ENCODE assay signal across 11 mouse cellular contexts in the genomic region with DNA sequence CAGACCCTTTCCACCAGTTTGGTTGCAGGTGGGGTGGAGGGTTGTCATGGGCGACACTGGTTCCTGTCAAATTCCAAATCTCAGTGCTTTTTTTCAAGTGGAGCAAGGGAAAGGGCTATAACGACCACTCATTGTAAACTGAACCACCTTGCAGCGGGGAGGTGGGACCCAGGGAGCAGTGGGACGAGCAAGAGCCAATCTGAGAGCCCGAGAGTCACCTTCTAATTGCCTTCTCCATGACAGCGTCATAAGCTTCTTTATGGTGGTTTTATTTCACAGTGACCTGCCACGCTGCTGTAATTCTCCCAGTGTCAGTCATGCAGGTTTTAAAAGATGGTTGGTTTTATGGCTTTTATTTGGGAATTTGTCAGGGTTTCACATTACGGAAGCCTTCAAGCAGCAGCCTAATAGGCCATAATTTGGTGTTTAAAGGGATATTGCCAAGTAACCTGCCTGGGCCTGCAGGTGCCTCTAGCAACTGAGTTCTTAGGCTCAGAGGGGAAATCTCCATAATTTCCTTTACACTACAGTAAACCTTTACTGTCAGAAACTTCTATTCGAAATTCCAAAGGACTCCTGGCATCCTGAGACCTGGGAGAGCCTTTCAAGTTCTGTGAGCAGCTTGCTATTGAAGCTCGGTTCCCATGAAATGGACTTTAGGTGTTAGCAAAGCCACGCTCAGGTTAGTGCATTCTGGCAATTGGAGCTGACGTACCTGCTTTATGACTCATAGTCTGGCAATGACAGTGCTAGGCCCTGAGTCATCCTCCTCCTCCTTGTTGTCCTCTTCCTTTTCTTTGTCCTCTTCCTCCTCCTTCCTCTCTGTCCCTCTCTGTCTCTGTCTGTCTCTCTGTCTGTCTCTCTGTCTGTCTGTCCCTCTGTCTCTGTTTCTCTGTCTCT.
A peak's percentile ranks its signal among the peaks of the same experiment; 100 is the strongest.
DNase-seq lines count a peak whose midpoint lies in the region; ATAC-seq and TF ChIP-seq lines count a peak whose summit lies in the region.
"Had no signal": no experiment of that assay in that cellular context is flagged by ENCODE, and none has a peak within 500 bp of the region (broad histone marks: within the 10 kb centered on the region; RNA-seq: fewer than 3 reads in every experiment).

No protein-coding gene starts in this region.

- H3K4me2 ChIP-seq in kidney, postnatal 0 days (ENCODE audit: low read length): no peak overlapping the region
- H3K4me2 ChIP-seq in intestine, embryonic 15.5 days (replicated peaks): no peak overlapping the region
- H3K4me2 ChIP-seq: forebrain, embryonic 15.5 days; heart, embryonic 12.5 days; hindbrain, embryonic 15.5 days had no signal

- ATAC-seq in kidney, postnatal 0 days (replicated peaks; ENCODE audit: low FRiP score, low read depth): no peak
- peak; percentile 86 for ATAC-seq in intestine, embryonic 15.5 days
- ATAC-seq: liver, postnatal 0 days had no signal

- 30% methylated on average over 12 of the region's 12 CpGs for WGBS in kidney, postnatal 0 days
- WGBS in intestine, embryonic 15.5 days: 61% methylated on average over 12 of the region's 12 CpGs

- H3K36me3 ChIP-seq in kidney, postnatal 0 days (ENCODE audit: insufficient read depth, low read length): no peaks in the 10 kb centered on the region
- H3K36me3 ChIP-seq in intestine, embryonic 15.5 days: no peaks in the 10 kb centered on the region
- H3K36me3 ChIP-seq: forebrain, embryonic 15.5 days; heart, embryonic 12.5 days; hindbrain, embryonic 15.5 days had no signal

- H3K4me1 ChIP-seq in kidney, postnatal 0 days (replicated peaks; ENCODE audit: insufficient read depth, low read length): peaks cover 10% of the 10 kb centered on the region; the same call in 1 of the 2 replicates
- peaks cover 6% of the 10 kb centered on the region; the same call in 1 of the 2 replicates for H3K4me1 ChIP-seq in intestine, embryonic 15.5 days (replicated peaks)
- H3K4me1 ChIP-seq: heart, embryonic 12.5 days had no signal

- H3K27ac ChIP-seq in kidney, postnatal 0 days: no peak overlapping the region
- H3K27ac ChIP-seq in intestine, embryonic 15.5 days: no peak overlapping the region
- H3K27ac ChIP-seq: forebrain, embryonic 15.5 days; hindbrain, embryonic 15.5 days had no signal

- no peak for TF ChIP-seq CTCF in kidney, postnatal 0 days (IDR thresholded peaks at IDR 0.05; ENCODE audit: low read depth)

- H3K27me3 ChIP-seq in kidney, postnatal 0 days (ENCODE audit: insufficient read depth, low read length): no peaks in the 10 kb centered on the region
- H3K27me3 ChIP-seq in intestine, embryonic 15.5 days (replicated peaks): no peaks in the 10 kb centered on the region
- H3K27me3 ChIP-seq: forebrain, embryonic 15.5 days; heart, embryonic 12.5 days; hindbrain, embryonic 15.5 days had no signal

- H3K9me3 ChIP-seq in kidney, postnatal 0 days (replicated peaks; ENCODE audit: low read length): no peaks in the 10 kb centered on the region
- no peaks in the 10 kb centered on the region for H3K9me3 ChIP-seq in intestine, embryonic 15.5 days
- H3K9me3 ChIP-seq: forebrain, embryonic 15.5 days; hindbrain, embryonic 15.5 days had no signal

- DNase-seq in kidney, postnatal 0 days (ENCODE audit: low spot score): peak; percentile 14
- DNase-seq in kidney, adult 8-10 months: no peak
- peak; percentile 27 for DNase-seq in Muller cell, postnatal 12 days (ENCODE audit: inconsistent ontology term)
- peak; percentile 19 for DNase-seq in cerebellum, adult 9-10 months
- no peak for DNase-seq in thymus, postnatal 25 days
- no peak for DNase-seq in testis, postnatal 14 days (ENCODE audit: low spot score)
- DNase-seq: liver, postnatal 0 days had no signal

- no peak overlapping the region for H3K4me3 ChIP-seq in kidney, postnatal 0 days (replicated peaks; ENCODE audit: low read depth, low read length)
- no peak overlapping the region for H3K4me3 ChIP-seq in intestine, embryonic 15.5 days (replicated peaks)
- H3K4me3 ChIP-seq: forebrain, embryonic 15.5 days; heart, embryonic 12.5 days; hindbrain, embryonic 15.5 days had no signal

- H3K9ac ChIP-seq in kidney, postnatal 0 days (ENCODE audit: low read depth, low read length): no peak overlapping the region
- no peak overlapping the region for H3K9ac ChIP-seq in intestine, embryonic 15.5 days
- H3K9ac ChIP-seq: forebrain, embryonic 15.5 days; heart, embryonic 12.5 days; hindbrain, embryonic 15.5 days; liver, postnatal 0 days had no signal

Comparison
In these comparisons a context has a peak if more than half of its experiments do, and no peak if none do; other contexts are left out.
1. DNase-seq: peak in kidney, postnatal 0 days (single experiment), Muller cell, postnatal 12 days (single experiment) and cerebellum, adult 9-10 months (single experiment); none in kidney, adult 8-10 months (0 of 2), thymus, postnatal 25 days (single experiment) and testis, postnatal 14 days (single experiment).